37 mouse cellular contexts compared by ENCODE assay signal in the genomic region with DNA sequence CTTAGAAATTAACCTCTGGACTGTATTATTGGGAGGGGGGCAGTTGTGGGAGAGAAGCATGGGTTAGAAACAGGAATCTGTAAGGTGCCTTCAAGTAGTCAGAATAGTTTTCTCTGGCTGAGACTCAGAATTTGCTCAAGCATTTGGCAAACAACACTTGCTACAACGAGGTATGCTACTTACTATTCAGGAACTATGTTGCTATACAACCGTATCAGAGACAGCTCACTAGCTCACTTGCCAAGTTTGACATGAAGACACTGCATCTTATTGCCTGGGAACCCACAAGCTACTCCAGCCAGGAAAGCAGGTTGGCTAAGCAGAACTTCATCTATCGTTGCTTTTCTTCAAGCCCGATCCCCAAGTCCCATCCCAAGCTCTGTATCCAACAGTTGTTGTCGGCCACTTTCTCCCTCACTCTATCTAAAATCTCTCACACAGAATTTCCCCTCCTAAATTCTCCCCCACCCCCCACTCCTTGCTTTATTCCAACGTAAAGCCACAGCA. TPM values are rescaled to one million over a fixed set of nuclear protein-coding genes. Genes with fewer than 3 reads are reported as not detected.
DNase-seq lines count a peak whose midpoint lies in the region; ATAC-seq and TF ChIP-seq lines count a peak whose summit lies in the region.
"Had no signal": no experiment of that assay in that cellular context is flagged by ENCODE, and none has a peak within 500 bp of the region (broad histone marks: within the 10 kb centered on the region; RNA-seq: fewer than 3 reads in every experiment).

No protein-coding gene starts in this region.

- no peak for TF ChIP-seq CTCF in forebrain, postnatal 0 days (IDR thresholded peaks at IDR 0.05; ENCODE audit: low read depth)
- no peak for TF ChIP-seq CTCF in lung, adult 2 months (IDR thresholded peaks at IDR 0.05; ENCODE audit: insufficient read depth, low read length)

- H3K27me3 ChIP-seq in forebrain, postnatal 0 days (ENCODE audit: insufficient read depth, low read length): no peaks in the 10 kb centered on the region
- H3K27me3 ChIP-seq in forebrain, embryonic 15.5 days: no peaks in the 10 kb centered on the region
- H3K27me3 ChIP-seq in lung, embryonic 16.5 days (ENCODE audit: control insufficient read depth, insufficient read depth, low read depth, low read length): no peaks in the 10 kb centered on the region
- H3K27me3 ChIP-seq: CH12.LX; embryonic facial prominence, embryonic 15.5 days; hindbrain, embryonic 12.5 days; hindbrain, embryonic 15.5 days; Patski had no signal

- H3K9ac ChIP-seq in forebrain, postnatal 0 days: no peak overlapping the region
- no peak overlapping the region for H3K9ac ChIP-seq in forebrain, embryonic 15.5 days (replicated peaks)
- no peak overlapping the region for H3K9ac ChIP-seq in lung, embryonic 16.5 days (ENCODE audit: low read length)
- H3K9ac ChIP-seq: embryonic facial prominence, embryonic 15.5 days; hindbrain, embryonic 12.5 days; hindbrain, embryonic 15.5 days had no signal

- peak; percentile 6 for DNase-seq in forebrain, postnatal 0 days
- no peak for DNase-seq in lung, adult 2 months
- DNase-seq in lung, postnatal 36 days: peak; percentile 32
- no peak for DNase-seq in lung, postnatal 4 days
- DNase-seq in cerebellum, adult 11 months: no peak
- DNase-seq: adrenal gland, postnatal 10 days; adrenal gland, postnatal 36 days; B cell, adult 2 months; cerebellum, adult 11-12 months; cerebellum, adult 8-10 months; cerebellum, postnatal 10 days; cerebellum, postnatal 36 days; embryo, embryonic 11 days; gastrocnemius, postnatal 25 days; heart, adult 2 months had no signal

- 0 out of 2 replicates have a peak, but pooled peaks cover 3% of the 10 kb centered on the region for H3K9me3 ChIP-seq in forebrain, postnatal 0 days (ENCODE audit: low read length)
- H3K9me3 ChIP-seq in forebrain, embryonic 15.5 days: no peaks in the 10 kb centered on the region
- H3K9me3 ChIP-seq in lung, embryonic 16.5 days (ENCODE audit: control insufficient read depth, low read length): no peaks in the 10 kb centered on the region
- H3K9me3 ChIP-seq: embryonic facial prominence, embryonic 15.5 days; hindbrain, embryonic 12.5 days; hindbrain, embryonic 15.5 days had no signal

- H3K27ac ChIP-seq in forebrain, postnatal 0 days (ENCODE audit: low read depth, low read length): no peak overlapping the region
- no peak overlapping the region for H3K27ac ChIP-seq in forebrain, embryonic 15.5 days (replicated peaks)
- no peak overlapping the region for H3K27ac ChIP-seq in lung, embryonic 16.5 days (ENCODE audit: low read length)
- H3K27ac ChIP-seq: embryonic facial prominence, embryonic 15.5 days; heart, adult 2 months; hindbrain, embryonic 12.5 days; hindbrain, embryonic 15.5 days had no signal

- H3K4me1 ChIP-seq in forebrain, postnatal 0 days (ENCODE audit: insufficient read depth): no peaks in the 10 kb centered on the region
- H3K4me1 ChIP-seq in forebrain, embryonic 15.5 days: no peaks in the 10 kb centered on the region
- no peaks in the 10 kb centered on the region for H3K4me1 ChIP-seq in lung, embryonic 16.5 days (replicated peaks; ENCODE audit: control insufficient read depth, insufficient read depth, low read length)
- no peaks in the 10 kb centered on the region for H3K4me1 ChIP-seq in lung, adult 2 months (ENCODE audit: control insufficient read depth, insufficient read depth, low read length)
- H3K4me1 ChIP-seq: embryonic facial prominence, embryonic 15.5 days; hindbrain, embryonic 12.5 days; hindbrain, embryonic 15.5 days had no signal

- no peaks in the 10 kb centered on the region for H3K36me3 ChIP-seq in forebrain, postnatal 0 days (ENCODE audit: insufficient read depth)
- H3K36me3 ChIP-seq in forebrain, embryonic 15.5 days: no peaks in the 10 kb centered on the region
- no peaks in the 10 kb centered on the region for H3K36me3 ChIP-seq in lung, embryonic 16.5 days (ENCODE audit: control insufficient read depth, insufficient read depth, low read length)
- H3K36me3 ChIP-seq: embryonic facial prominence, embryonic 15.5 days; G1E; hindbrain, embryonic 12.5 days; hindbrain, embryonic 15.5 days had no signal

- ATAC-seq in forebrain, postnatal 0 days: no peak
- no peak for ATAC-seq in forebrain, embryonic 15.5 days (replicated peaks)
- ATAC-seq in lung, embryonic 16.5 days (ENCODE audit: low read depth): peak; percentile 49
- ATAC-seq: forebrain, embryonic 14.5 days; Patski had no signal

- WGBS in forebrain, postnatal 0 days: 68% methylated on average over 6 of the region's 6 CpGs
- WGBS in forebrain, embryonic 15.5 days: 74% methylated on average over 6 of the region's 6 CpGs
- 70% methylated on average over 6 of the region's 6 CpGs for WGBS in lung, embryonic 16.5 days
- 69% methylated on average over 6 of the region's 6 CpGs for WGBS in lung, adult 2 months

- no peak overlapping the region for H3K4me3 ChIP-seq in forebrain, postnatal 0 days (ENCODE audit: low read depth, low read length)
- H3K4me3 ChIP-seq in forebrain, embryonic 15.5 days: no peak overlapping the region
- no peak overlapping the region for H3K4me3 ChIP-seq in lung, embryonic 16.5 days (ENCODE audit: low read length)
- no peak overlapping the region for H3K4me3 ChIP-seq in lung, adult 2 months (replicated peaks; ENCODE audit: extremely low read depth, low read depth, low read length)
- H3K4me3 ChIP-seq: embryonic facial prominence, embryonic 15.5 days; heart, adult 2 months; hindbrain, embryonic 12.5 days; hindbrain, embryonic 15.5 days had no signal

- TF ChIP-seq POLR2A in lung, adult 2 months (IDR thresholded peaks at IDR 0.05; ENCODE audit: borderline replicate concordance, extremely low read depth, low read depth, low read length): no peak

- H3K4me2 ChIP-seq in forebrain, postnatal 0 days (ENCODE audit: low read depth): no peak overlapping the region
- no peak overlapping the region for H3K4me2 ChIP-seq in forebrain, embryonic 15.5 days (replicated peaks)
- H3K4me2 ChIP-seq in lung, embryonic 16.5 days (ENCODE audit: low read depth, low read length): no peak overlapping the region
- H3K4me2 ChIP-seq: embryonic facial prominence, embryonic 15.5 days; heart, embryonic 11.5 days; hindbrain, embryonic 12.5 days; hindbrain, embryonic 15.5 days had no signal

RNA-seq across cellular contexts. Expression of a gene that starts 11.0 kb away (rescaled TPM):
- total RNA-seq in forebrain, postnatal 0 days (2014; rRNA removed): 0.10 TPM in 1 of 2 replicates, not detected in the other
- polyA plus RNA-seq in forebrain, postnatal 0 days (2015; fragmentation: Nextera tagmentation; extraction: Ambion mirVana): not detected in 2 replicates
- not detected in 2 replicates for polyA plus RNA-seq in forebrain, embryonic 15.5 days (2015; fragmentation: Nextera tagmentation; extraction: Ambion mirVana)
- not detected in 2 replicates for polyA plus RNA-seq in lung, embryonic 16.5 days (2015; fragmentation: Nextera tagmentation; extraction: Ambion mirVana)
- not detected in 2 replicates for polyA plus RNA-seq in lung, adult 2 months (2012; rRNA removed)
- total RNA-seq: adrenal gland, adult 18-20 months; adrenal gland, postnatal 10 days; adrenal gland, postnatal 36 days; CH12.LX; gastrocnemius, adult 8-10 months; gastrocnemius, postnatal 25 days; heart, adult 2 months; heart, postnatal 25 days; hematopoietic stem cell, adult 5-6 weeks had no signal
- polyA plus RNA-seq: cortical plate, adult 2 months; embryonic facial prominence, embryonic 11.5 days; embryonic facial prominence, embryonic 15.5 days; forebrain, embryonic 11.5 days; forebrain, embryonic 14.5 days; G1E; gonadal fat pad, adult 2 months; heart, adult 2 months; heart, embryonic 11.5 days; heart, embryonic 14.5 days; heart, postnatal 0 days; hindbrain, embryonic 12.5 days; hindbrain, embryonic 15.5 days; intestine, embryonic 14.5 days had no signal

RNA-seq across cellular contexts. Expression of a gene that starts 28.0 kb away (rescaled TPM):
- total RNA-seq in forebrain, postnatal 0 days (2014; rRNA removed): not detected in 2 replicates
- not detected in 2 replicates for polyA plus RNA-seq in forebrain, postnatal 0 days (2015; fragmentation: Nextera tagmentation; extraction: Ambion mirVana)
- not detected in 2 replicates for polyA plus RNA-seq in forebrain, embryonic 15.5 days (2015; fragmentation: Nextera tagmentation; extraction: Ambion mirVana)
- not detected in 2 replicates for polyA plus RNA-seq in lung, embryonic 16.5 days (2015; fragmentation: Nextera tagmentation; extraction: Ambion mirVana)
- not detected in 2 replicates for polyA plus RNA-seq in lung, adult 2 months (2012; rRNA removed)
- total RNA-seq: adrenal gland, adult 18-20 months; adrenal gland, postnatal 10 days; adrenal gland, postnatal 36 days; CH12.LX; gastrocnemius, adult 8-10 months; gastrocnemius, postnatal 25 days; heart, adult 2 months; heart, postnatal 25 days; hematopoietic stem cell, adult 5-6 weeks had no signal
- polyA plus RNA-seq: cortical plate, adult 2 months; embryonic facial prominence, embryonic 11.5 days; embryonic facial prominence, embryonic 15.5 days; forebrain, embryonic 11.5 days; forebrain, embryonic 14.5 days; frontal cortex, adult 2 months; G1E; heart, embryonic 11.5 days; heart, embryonic 14.5 days; heart, postnatal 0 days; hindbrain, embryonic 12.5 days; hindbrain, embryonic 15.5 days; intestine, embryonic 14.5 days; Patski had no signal

Comparison
In these comparisons a context has a peak if more than half of its experiments do, and no peak if none do; other contexts are left out.
1. DNase-seq: peak in forebrain, postnatal 0 days (single experiment) and lung, postnatal 36 days (single experiment); none in lung, adult 2 months (single experiment), lung, postnatal 4 days (0 of 2) and cerebellum, adult 11 months (single experiment).